Mouse (Mus musculus): ENCODE data around the gene Minos1. TPM values are rescaled to one million over a fixed set of nuclear protein-coding genes. Genes with fewer than 3 reads are reported as not detected.

Minos1 gene
- polyA plus RNA-seq, 1 experiment from 2014 or later, result 378 TPM

DNA sequence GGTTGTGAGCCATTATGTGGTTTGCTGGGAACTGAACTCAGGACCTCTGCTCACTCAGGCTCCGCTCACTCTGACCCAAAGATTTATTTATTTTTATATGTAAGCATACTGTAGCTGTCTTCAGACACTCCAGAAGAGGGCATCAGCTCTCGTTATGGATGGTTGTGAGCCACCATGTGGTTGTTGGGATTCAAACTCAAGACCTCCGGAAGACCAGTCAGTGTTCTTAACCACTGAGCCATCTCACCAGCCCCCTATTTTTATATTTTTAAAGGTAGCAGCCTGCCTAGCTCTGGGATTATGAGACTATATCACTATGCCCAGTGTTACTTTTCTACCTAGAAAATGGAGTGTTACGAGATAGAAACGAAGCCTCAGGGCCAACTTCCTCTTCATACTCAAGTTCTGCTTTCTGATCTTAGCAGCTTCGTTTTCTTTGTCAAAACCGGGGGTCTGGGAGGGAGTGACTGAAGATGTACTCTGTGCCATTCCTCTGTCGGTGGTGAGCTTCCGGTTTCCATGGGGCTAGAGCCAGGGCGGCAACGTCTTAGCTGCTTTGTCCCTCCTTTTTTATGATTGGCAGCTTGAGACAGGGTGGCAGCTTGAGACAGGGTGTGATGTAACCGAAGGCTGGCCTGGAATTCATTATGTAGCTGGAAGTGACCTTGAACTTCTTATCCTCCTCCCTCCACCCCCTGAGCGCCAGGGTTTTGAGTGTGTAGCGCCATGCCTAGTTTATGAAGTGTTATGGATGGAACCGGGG is 38.3 kb upstream of the Minos1 start:
- Histone ChIP-seq H3K4me3 (ENCODE audit: low read length) (no peak overlapping the region), H3K9ac (ENCODE audit: low read depth, low read length) (no peak overlapping the region), H3K4me1 (ENCODE audit: control insufficient read depth, insufficient read depth, low read depth, low read length) (no peaks in the 10 kb centered on the region), H3K4me2 (ENCODE audit: low read length) (no peak overlapping the region), H3K36me3 (ENCODE audit: control insufficient read depth, insufficient read depth, low read length) (no peaks in the 10 kb centered on the region), H3K9me3 (ENCODE audit: control insufficient read depth, low read length) (no peaks in the 10 kb centered on the region), H3K27me3 (replicated peaks; ENCODE audit: control insufficient read depth, insufficient read depth, low read length) (no peaks in the 10 kb centered on the region), H3K27ac (ENCODE audit: low read depth, low read length) (no peak overlapping the region)
- WGBS, result 73% methylated on average over 15 of the region's 15 CpGs
- ATAC-seq, result no peak

DNA sequence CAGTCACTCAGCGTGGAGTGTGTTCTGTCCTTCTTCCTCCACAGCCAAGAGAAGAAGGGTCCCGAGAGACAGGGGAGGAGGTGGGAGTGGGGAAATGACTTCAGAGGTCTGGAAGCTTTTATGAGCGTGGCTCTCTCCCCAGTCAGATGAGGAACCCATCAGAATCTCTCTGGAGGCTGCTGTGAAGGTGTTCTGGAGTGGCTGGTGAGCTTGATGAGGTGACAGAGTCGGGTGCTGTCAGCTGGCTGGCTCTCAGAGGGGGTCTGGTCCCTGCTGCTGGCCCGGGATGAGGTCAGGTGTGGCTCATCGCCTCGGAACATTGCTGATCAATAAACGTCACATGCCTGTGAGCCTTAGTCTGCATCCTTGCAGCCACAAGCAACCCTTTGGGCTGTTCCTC is 36.2 kb upstream of the Minos1 start:
- ATAC-seq, result no peak
- Histone ChIP-seq H3K4me1 (ENCODE audit: control insufficient read depth, insufficient read depth, low read depth, low read length) (no peaks in the 10 kb centered on the region), H3K27me3 (replicated peaks; ENCODE audit: control insufficient read depth, insufficient read depth, low read length) (no peaks in the 10 kb centered on the region), H3K4me3 (ENCODE audit: low read length) (no peak overlapping the region), H3K36me3 (ENCODE audit: control insufficient read depth, insufficient read depth, low read length) (no peaks in the 10 kb centered on the region), H3K4me2 (ENCODE audit: low read length) (no peak overlapping the region), H3K9ac (ENCODE audit: low read depth, low read length) (no peak overlapping the region), H3K9me3 (ENCODE audit: control insufficient read depth, low read length) (peaks cover 2% of the 10 kb centered on the region; the same call in 1 of the 2 replicates), H3K27ac (ENCODE audit: low read depth, low read length) (no peak overlapping the region)
- WGBS, result 63% methylated on average over 8 of the region's 8 CpGs

- Histone ChIP-seq H3K4me2 (ENCODE audit: low read length) (no peak overlapping the region), H3K36me3 (ENCODE audit: control insufficient read depth, insufficient read depth, low read length) (no peaks in the 10 kb centered on the region), H3K27me3 (replicated peaks; ENCODE audit: control insufficient read depth, insufficient read depth, low read length) (no peaks in the 10 kb centered on the region), H3K9ac (ENCODE audit: low read depth, low read length) (no peak overlapping the region), H3K9me3 (ENCODE audit: control insufficient read depth, low read length) (peaks cover 2% of the 10 kb centered on the region; the same call in 1 of the 2 replicates), H3K4me3 (ENCODE audit: low read length) (no peak overlapping the region), H3K4me1 (ENCODE audit: control insufficient read depth, insufficient read depth, low read depth, low read length) (no peaks in the 10 kb centered on the region), H3K27ac (ENCODE audit: low read depth, low read length) (no peak overlapping the region)
- ATAC-seq, result no peak
- WGBS, result 84% methylated on average over 8 of the region's 8 CpGs
Observed at GRCm38 (mm10) chr4:139166244-139166643, 35.3 kb upstream of the Minos1 start.

- peaks cover 2% of the 10 kb centered on the region; the same call in 1 of the 2 replicates for H3K9me3 ChIP-seq (ENCODE audit: control insufficient read depth, low read length)
- no peak overlapping the region for H3K4me2 ChIP-seq (ENCODE audit: low read length)
- no peak for ATAC-seq
- no peaks in the 10 kb centered on the region for H3K27me3 ChIP-seq (replicated peaks; ENCODE audit: control insufficient read depth, insufficient read depth, low read length)
- no peaks in the 10 kb centered on the region for H3K36me3 ChIP-seq (ENCODE audit: control insufficient read depth, insufficient read depth, low read length)
- H3K4me3 ChIP-seq (ENCODE audit: low read length), result no peak overlapping the region
- H3K4me1 ChIP-seq (ENCODE audit: control insufficient read depth, insufficient read depth, low read depth, low read length), result no peaks in the 10 kb centered on the region
- no peak overlapping the region for H3K9ac ChIP-seq (ENCODE audit: low read depth, low read length)
- H3K27ac ChIP-seq (ENCODE audit: low read depth, low read length), result no peak overlapping the region
- 78% methylated on average over 8 of the region's 8 CpGs for WGBS
Observed at GRCm38 (mm10) chr4:139165259-139165658, 34.3 kb upstream of the Minos1 start.

DNA sequence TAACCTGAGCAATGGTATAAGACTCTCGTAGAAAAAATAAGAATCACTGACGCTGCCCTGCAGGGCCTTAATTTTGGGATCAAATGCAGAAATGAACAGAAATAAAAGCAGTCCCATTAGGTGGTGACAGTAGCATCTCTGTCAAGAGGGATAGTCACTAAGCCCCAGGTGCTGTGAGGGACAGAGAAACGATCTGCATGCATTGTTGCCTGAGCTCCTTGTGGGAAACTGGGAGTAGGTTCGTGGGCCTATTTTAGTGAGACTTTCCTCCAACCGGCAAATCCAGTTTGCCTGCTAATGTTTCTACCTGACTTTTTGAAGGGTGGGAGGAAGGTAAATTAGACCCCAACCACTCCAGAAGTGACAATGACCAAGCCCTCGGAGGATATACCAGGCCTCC is 33.2 kb upstream of the Minos1 start:
- peaks cover 2% of the 10 kb centered on the region; the same call in 1 of the 2 replicates for H3K9me3 ChIP-seq (ENCODE audit: control insufficient read depth, low read length)
- no peak overlapping the region for H3K9ac ChIP-seq (ENCODE audit: low read depth, low read length)
- no peak overlapping the region for H3K4me3 ChIP-seq (ENCODE audit: low read length)
- H3K4me2 ChIP-seq (ENCODE audit: low read length), result no peak overlapping the region
- no peak for ATAC-seq
- no peak overlapping the region for H3K27ac ChIP-seq (ENCODE audit: low read depth, low read length)
- WGBS, result 88% methylated on average over 6 of the region's 6 CpGs
- H3K27me3 ChIP-seq (replicated peaks; ENCODE audit: control insufficient read depth, insufficient read depth, low read length), result no peaks in the 10 kb centered on the region
- H3K4me1 ChIP-seq (ENCODE audit: control insufficient read depth, insufficient read depth, low read depth, low read length), result no peaks in the 10 kb centered on the region
- H3K36me3 ChIP-seq (ENCODE audit: control insufficient read depth, insufficient read depth, low read length), result no peaks in the 10 kb centered on the region

DNA sequence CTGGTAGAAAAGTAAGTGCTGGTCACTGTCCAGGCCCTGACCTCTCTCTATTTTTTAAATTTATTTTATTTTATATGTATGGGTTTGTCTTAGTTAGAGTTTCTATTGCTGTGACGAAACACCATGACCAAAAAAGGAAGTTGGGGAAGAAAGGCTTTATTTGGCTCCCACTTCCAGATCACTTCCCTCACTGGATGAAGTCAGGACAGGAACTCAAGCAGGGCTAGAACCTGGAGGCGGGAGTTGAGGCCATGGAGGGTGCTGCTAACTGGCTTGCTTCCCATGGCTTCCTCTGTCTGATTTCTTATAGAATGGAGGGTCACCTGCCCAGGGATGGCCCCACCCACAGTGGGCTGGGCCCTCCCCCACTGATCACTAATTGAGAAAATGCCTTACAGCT is 30.2 kb upstream of the Minos1 start:
- Histone ChIP-seq H3K27me3 (replicated peaks; ENCODE audit: control insufficient read depth, insufficient read depth, low read length) (no peaks in the 10 kb centered on the region), H3K4me3 (ENCODE audit: low read length) (no peak overlapping the region), H3K27ac (ENCODE audit: low read depth, low read length) (no peak overlapping the region), H3K36me3 (ENCODE audit: control insufficient read depth, insufficient read depth, low read length) (no peaks in the 10 kb centered on the region), H3K4me2 (ENCODE audit: low read length) (no peak overlapping the region), H3K4me1 (ENCODE audit: control insufficient read depth, insufficient read depth, low read depth, low read length) (no peaks in the 10 kb centered on the region), H3K9me3 (ENCODE audit: control insufficient read depth, low read length) (peaks cover 2% of the 10 kb centered on the region; the same call in 1 of the 2 replicates), H3K9ac (ENCODE audit: low read depth, low read length) (no peak overlapping the region)
- no peak for ATAC-seq
- WGBS, result 83% methylated on average over 2 of the region's 2 CpGs

GRCm38 (mm10) chr4:139158350-139158749 is 27.4 kb upstream of the Minos1 start:
- no peaks in the 10 kb centered on the region for H3K36me3 ChIP-seq (ENCODE audit: control insufficient read depth, insufficient read depth, low read length)
- no peaks in the 10 kb centered on the region for H3K4me1 ChIP-seq (ENCODE audit: control insufficient read depth, insufficient read depth, low read depth, low read length)
- no peak overlapping the region for H3K4me3 ChIP-seq (ENCODE audit: low read length)
- ATAC-seq, result no peak
- H3K9me3 ChIP-seq (ENCODE audit: control insufficient read depth, low read length), result peaks cover 2% of the 10 kb centered on the region; the same call in 1 of the 2 replicates
- H3K27ac ChIP-seq (ENCODE audit: low read depth, low read length), result no peak overlapping the region
- no peaks in the 10 kb centered on the region for H3K27me3 ChIP-seq (replicated peaks; ENCODE audit: control insufficient read depth, insufficient read depth, low read length)
- WGBS, result 88% methylated on average over 14 of the region's 14 CpGs
- H3K9ac ChIP-seq (ENCODE audit: low read depth, low read length), result no peak overlapping the region
- H3K4me2 ChIP-seq (ENCODE audit: low read length), result no peak overlapping the region

DNA sequence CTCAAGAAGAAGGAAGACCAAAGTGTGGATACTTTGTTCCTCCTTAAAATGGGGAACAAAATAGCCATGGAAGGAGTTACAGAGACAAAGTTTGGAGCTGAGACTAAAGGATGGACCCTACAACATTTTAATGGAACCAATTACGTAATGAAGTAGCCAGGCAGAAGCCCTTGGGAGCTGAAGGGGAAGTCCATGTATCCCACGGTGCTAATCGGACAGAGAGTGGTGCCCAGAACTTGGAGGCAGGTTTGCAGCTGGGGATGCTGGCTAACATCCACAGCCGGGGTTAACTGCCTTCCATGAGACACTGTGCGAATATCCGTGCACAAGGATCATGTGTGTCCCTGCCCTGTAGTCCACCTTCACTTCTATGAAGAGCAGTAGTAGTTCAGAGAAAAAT is 25.6 kb upstream of the Minos1 start:
- Histone ChIP-seq H3K4me2 (ENCODE audit: low read length) (no peak overlapping the region), H3K36me3 (ENCODE audit: control insufficient read depth, insufficient read depth, low read length) (no peaks in the 10 kb centered on the region), H3K9ac (ENCODE audit: low read depth, low read length) (no peak overlapping the region), H3K9me3 (ENCODE audit: control insufficient read depth, low read length) (no peaks in the 10 kb centered on the region), H3K4me1 (ENCODE audit: control insufficient read depth, insufficient read depth, low read depth, low read length) (no peaks in the 10 kb centered on the region), H3K4me3 (ENCODE audit: low read length) (no peak overlapping the region), H3K27me3 (replicated peaks; ENCODE audit: control insufficient read depth, insufficient read depth, low read length) (no peaks in the 10 kb centered on the region), H3K27ac (ENCODE audit: low read depth, low read length) (no peak overlapping the region)
- WGBS, result 88% methylated on average over 6 of the region's 6 CpGs
- ATAC-seq, result no peak

- H3K9me3 ChIP-seq (ENCODE audit: control insufficient read depth, low read length), result peaks cover 3% of the 10 kb centered on the region; the same call in 1 of the 2 replicates
- H3K36me3 ChIP-seq (ENCODE audit: control insufficient read depth, insufficient read depth, low read length), result no peaks in the 10 kb centered on the region
- H3K4me1 ChIP-seq (ENCODE audit: control insufficient read depth, insufficient read depth, low read depth, low read length), result no peaks in the 10 kb centered on the region
- 77% methylated on average over 20 of the region's 20 CpGs for WGBS
- H3K27me3 ChIP-seq (replicated peaks; ENCODE audit: control insufficient read depth, insufficient read depth, low read length), result no peaks in the 10 kb centered on the region
- H3K9ac ChIP-seq (ENCODE audit: low read depth, low read length), result no peak overlapping the region
- no peak overlapping the region for H3K27ac ChIP-seq (ENCODE audit: low read depth, low read length)
- no peak for ATAC-seq
- H3K4me2 ChIP-seq (ENCODE audit: low read length), result no peak overlapping the region
- H3K4me3 ChIP-seq (ENCODE audit: low read length), result no peak overlapping the region
Observed at GRCm38 (mm10) chr4:139154576-139155307, 23.8 kb upstream of the Minos1 start.

All from hindbrain, embryonic 16.5 days (tissue).